Mouse (Mus musculus): Measurements from ENCODE around the gene B3gat1. TPM values are rescaled to one million over a fixed set of nuclear protein-coding genes. Genes with fewer than 3 reads are reported as not detected.

Gene B3gat1
- polyA plus RNA-seq, 1 experiment from 2014 or later: 0.04 TPM

DNA sequence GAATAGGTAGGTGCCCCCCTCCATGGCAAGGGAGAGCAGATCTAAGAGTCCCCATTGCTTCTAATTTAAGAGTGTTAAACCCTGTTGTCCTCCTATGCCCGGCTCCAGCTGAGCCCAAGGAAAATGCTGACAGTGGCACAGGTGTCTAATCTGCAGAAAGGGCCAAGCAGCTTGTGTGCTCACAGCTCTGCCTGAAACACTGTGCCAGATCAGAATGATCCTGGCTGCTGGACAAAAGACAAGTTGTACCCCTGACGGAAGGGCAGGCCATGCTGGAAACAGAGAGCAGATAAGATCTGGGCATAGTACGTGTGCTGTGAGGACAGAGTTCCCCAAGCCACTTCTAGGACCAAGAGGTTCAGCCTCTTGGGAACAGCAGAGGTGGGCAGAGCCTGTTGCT lies 59.3 kb downstream of the B3gat1 start:
- Histone ChIP-seq H3K9ac (ENCODE audit: low read depth, low read length) (no peak overlapping the region), H3K36me3 (ENCODE audit: control insufficient read depth, insufficient read depth, low read length) (no peaks in the 10 kb centered on the region), H3K4me1 (ENCODE audit: control insufficient read depth, insufficient read depth, low read length) (no peaks in the 10 kb centered on the region), H3K4me2 (no peak overlapping the region), H3K27me3 (ENCODE audit: control insufficient read depth, insufficient read depth, low read length) (no peaks in the 10 kb centered on the region), H3K27ac (ENCODE audit: low read depth, low read length) (no peak overlapping the region), H3K9me3 (replicated peaks; ENCODE audit: control insufficient read depth, low read length) (no peaks in the 10 kb centered on the region), H3K4me3 (ENCODE audit: low read depth, low read length) (no peak overlapping the region)
- 55% methylated on average over 3 of the region's 3 CpGs for WGBS (ENCODE audit: insufficient replicate concordance)
- ATAC-seq (replicated peaks; ENCODE audit: insufficient number of reproducible peaks, low FRiP score, low TSS enrichment): no peak

DNA sequence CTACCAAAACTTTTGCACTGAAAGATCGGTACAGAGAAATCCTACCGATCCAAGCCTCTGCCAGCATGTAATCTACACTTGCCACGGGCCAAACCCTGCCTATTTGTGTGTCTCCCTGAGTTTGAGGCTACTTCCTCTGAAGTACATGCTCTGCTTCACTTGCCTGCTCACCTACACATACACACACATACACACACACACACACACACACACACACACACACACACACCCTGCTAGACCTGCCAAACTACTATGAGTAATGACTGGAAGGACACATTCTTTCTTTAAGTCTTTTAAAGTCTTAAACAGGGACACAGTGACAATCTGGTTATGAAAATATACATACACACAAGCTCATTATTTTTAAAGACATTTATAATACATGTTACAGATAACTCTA lies 64.7 kb downstream of the B3gat1 start:
- H3K27me3 ChIP-seq (ENCODE audit: control insufficient read depth, insufficient read depth, low read length): no peaks in the 10 kb centered on the region
- no peak for ATAC-seq (replicated peaks; ENCODE audit: insufficient number of reproducible peaks, low FRiP score, low TSS enrichment)
- no peak overlapping the region for H3K4me2 ChIP-seq
- no peak overlapping the region for H3K27ac ChIP-seq (ENCODE audit: low read depth, low read length)
- 89% methylated on average over 3 of the region's 3 CpGs for WGBS (ENCODE audit: insufficient replicate concordance)
- H3K36me3 ChIP-seq (ENCODE audit: control insufficient read depth, insufficient read depth, low read length): no peaks in the 10 kb centered on the region
- H3K9ac ChIP-seq (ENCODE audit: low read depth, low read length): no peak overlapping the region
- H3K4me3 ChIP-seq (ENCODE audit: low read depth, low read length): no peak overlapping the region
- no peaks in the 10 kb centered on the region for H3K4me1 ChIP-seq (ENCODE audit: control insufficient read depth, insufficient read depth, low read length)
- H3K9me3 ChIP-seq (replicated peaks; ENCODE audit: control insufficient read depth, low read length): no peaks in the 10 kb centered on the region

DNA sequence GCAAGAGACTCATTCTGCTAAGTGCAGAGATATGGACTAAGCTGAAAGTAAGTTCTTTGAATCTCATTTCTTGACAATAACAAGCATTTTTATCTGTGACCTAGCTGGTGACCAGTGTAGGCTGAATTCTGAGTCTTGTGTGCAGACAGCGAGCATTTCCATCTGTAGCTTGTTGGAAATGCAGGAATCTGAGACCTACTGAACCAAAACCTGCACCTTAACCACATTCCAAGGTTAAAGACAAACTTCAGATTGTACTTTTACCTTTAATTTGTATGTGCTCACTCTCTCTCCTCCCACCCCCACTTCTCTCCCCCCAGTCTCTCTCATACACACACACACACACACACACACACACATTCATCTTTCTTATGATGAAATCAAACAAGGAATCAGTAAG lies 65.2 kb downstream of the B3gat1 start:
- 88% methylated on average over 1 of the region's 1 CpGs for WGBS (ENCODE audit: insufficient replicate concordance)
- Histone ChIP-seq H3K4me3 (ENCODE audit: low read depth, low read length) (no peak overlapping the region), H3K27me3 (ENCODE audit: control insufficient read depth, insufficient read depth, low read length) (no peaks in the 10 kb centered on the region), H3K9me3 (replicated peaks; ENCODE audit: control insufficient read depth, low read length) (no peaks in the 10 kb centered on the region), H3K4me1 (ENCODE audit: control insufficient read depth, insufficient read depth, low read length) (no peaks in the 10 kb centered on the region), H3K4me2 (no peak overlapping the region), H3K9ac (ENCODE audit: low read depth, low read length) (no peak overlapping the region), H3K27ac (ENCODE audit: low read depth, low read length) (no peak overlapping the region), H3K36me3 (ENCODE audit: control insufficient read depth, insufficient read depth, low read length) (no peaks in the 10 kb centered on the region)
- no peak for ATAC-seq (replicated peaks; ENCODE audit: insufficient number of reproducible peaks, low FRiP score, low TSS enrichment)

DNA sequence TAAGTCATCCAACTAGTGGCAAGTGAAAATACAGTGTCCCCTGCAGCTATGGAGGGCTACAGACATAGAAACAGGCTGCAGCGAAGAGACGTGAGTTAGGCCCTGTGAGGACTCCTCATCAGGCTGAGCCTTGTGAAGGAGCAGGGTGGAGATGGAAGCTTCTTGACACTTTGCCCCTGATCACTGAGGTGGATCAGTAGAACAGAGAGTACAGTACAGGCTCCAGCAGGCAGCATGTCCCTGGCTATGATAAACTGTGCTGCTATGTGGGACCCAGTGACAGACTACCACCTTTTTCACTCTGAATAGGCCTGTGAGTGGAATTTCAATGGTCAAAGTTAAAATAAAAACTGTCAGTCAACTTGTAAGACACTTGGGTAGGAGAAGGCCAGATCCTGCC lies 66.8 kb downstream of the B3gat1 start:
- Histone ChIP-seq H3K4me1 (ENCODE audit: control insufficient read depth, insufficient read depth, low read length) (no peaks in the 10 kb centered on the region), H3K27ac (ENCODE audit: low read depth, low read length) (no peak overlapping the region), H3K4me3 (ENCODE audit: low read depth, low read length) (no peak overlapping the region), H3K36me3 (ENCODE audit: control insufficient read depth, insufficient read depth, low read length) (no peaks in the 10 kb centered on the region), H3K27me3 (ENCODE audit: control insufficient read depth, insufficient read depth, low read length) (no peaks in the 10 kb centered on the region), H3K4me2 (no peak overlapping the region), H3K9ac (ENCODE audit: low read depth, low read length) (no peak overlapping the region), H3K9me3 (replicated peaks; ENCODE audit: control insufficient read depth, low read length) (no peaks in the 10 kb centered on the region)
- no peak for ATAC-seq (replicated peaks; ENCODE audit: insufficient number of reproducible peaks, low FRiP score, low TSS enrichment)
- WGBS (ENCODE audit: insufficient replicate concordance): 85% methylated on average over 2 of the region's 2 CpGs

DNA sequence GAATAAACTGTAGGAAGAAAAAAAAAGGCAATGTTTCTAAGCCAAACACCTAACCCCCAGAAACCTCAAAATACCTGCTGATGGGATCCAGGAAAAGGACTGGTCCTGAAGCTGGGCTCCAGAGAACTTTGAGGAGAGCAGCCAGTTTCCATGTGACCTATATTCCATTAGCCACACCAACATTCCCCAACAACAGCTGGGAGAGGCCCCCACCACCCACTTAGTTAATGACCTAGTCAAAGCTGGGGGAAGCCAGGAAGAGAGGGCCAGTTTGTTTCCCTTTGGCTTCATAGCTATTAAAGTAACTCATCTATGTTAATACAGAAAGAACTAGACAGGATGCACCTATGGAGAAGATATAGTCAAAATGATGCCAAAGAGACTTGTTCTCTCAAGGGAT lies 70.8 kb downstream of the B3gat1 start:
- H3K27me3 ChIP-seq (ENCODE audit: control insufficient read depth, insufficient read depth, low read length): no peaks in the 10 kb centered on the region
- H3K9me3 ChIP-seq (replicated peaks; ENCODE audit: control insufficient read depth, low read length): no peaks in the 10 kb centered on the region
- H3K9ac ChIP-seq (ENCODE audit: low read depth, low read length): no peak overlapping the region
- no peaks in the 10 kb centered on the region for H3K4me1 ChIP-seq (ENCODE audit: control insufficient read depth, insufficient read depth, low read length)
- no peak overlapping the region for H3K4me2 ChIP-seq
- no peak overlapping the region for H3K4me3 ChIP-seq (ENCODE audit: low read depth, low read length)
- no peaks in the 10 kb centered on the region for H3K36me3 ChIP-seq (ENCODE audit: control insufficient read depth, insufficient read depth, low read length)
- no peak overlapping the region for H3K27ac ChIP-seq (ENCODE audit: low read depth, low read length)
- no peak for ATAC-seq (replicated peaks; ENCODE audit: insufficient number of reproducible peaks, low FRiP score, low TSS enrichment)

DNA sequence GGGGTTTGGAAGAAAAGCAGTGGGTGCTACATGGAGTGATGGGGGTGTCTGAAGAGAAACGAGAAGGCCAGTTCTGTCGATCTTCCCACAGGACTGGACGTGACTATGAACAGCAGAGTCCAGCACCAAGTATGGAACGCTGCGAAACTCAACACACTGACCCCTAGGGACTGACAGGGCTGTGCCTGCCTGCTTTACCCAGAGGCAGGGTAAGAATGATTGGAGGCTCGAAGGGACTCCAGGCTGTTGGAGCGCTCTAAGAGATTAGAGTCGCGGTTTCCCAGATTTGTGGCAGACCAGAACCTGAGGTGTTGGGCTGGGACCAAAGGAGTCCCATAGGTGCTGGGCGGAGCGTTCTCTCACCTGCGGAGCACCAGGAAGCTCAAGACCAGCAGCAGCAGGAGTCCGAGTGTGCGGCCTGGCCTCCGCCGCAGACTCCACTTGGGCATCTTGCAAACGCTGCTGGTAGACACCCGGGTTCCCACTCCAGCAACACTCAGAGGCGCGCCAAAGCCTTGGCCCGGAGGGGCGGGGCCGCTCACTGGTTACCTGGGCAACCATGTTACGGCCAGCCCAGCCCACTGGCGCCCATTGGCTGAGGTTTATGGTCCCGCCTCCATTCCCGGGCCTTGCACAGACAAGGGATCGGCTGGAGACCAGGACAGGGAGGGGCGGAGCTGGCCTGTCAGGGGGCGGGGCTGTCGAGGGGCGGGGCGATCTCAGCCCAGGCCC lies 72.6 kb downstream of the B3gat1 start, which contains the start of gene Glb1l2:
TSS of gene Glb1l2 (minus strand) at position 534 of the 732 bp plus-strand sequence.
- H3K27ac ChIP-seq (ENCODE audit: low read depth, low read length): peak within 1 kb of the TSS; percentile 54; the same call in 1 of the 2 replicates
- H3K27me3 ChIP-seq (ENCODE audit: control insufficient read depth, insufficient read depth, low read length): no peaks in the 10 kb centered on the region
- peak within 1 kb of the TSS; percentile 52 for H3K4me3 ChIP-seq (ENCODE audit: low read depth, low read length)
- H3K36me3 ChIP-seq (ENCODE audit: control insufficient read depth, insufficient read depth, low read length): no peaks in the 10 kb centered on the region
- H3K4me1 ChIP-seq (ENCODE audit: control insufficient read depth, insufficient read depth, low read length): no peaks in the 10 kb centered on the region
- H3K9me3 ChIP-seq (replicated peaks; ENCODE audit: control insufficient read depth, low read length): no peaks in the 10 kb centered on the region
- peak within 1 kb of the TSS; percentile 66 for H3K9ac ChIP-seq (ENCODE audit: low read depth, low read length)
- WGBS (ENCODE audit: insufficient replicate concordance): under 1% methylated on average over 33 of the region's 33 CpGs
- ATAC-seq (replicated peaks; ENCODE audit: insufficient number of reproducible peaks, low FRiP score, low TSS enrichment): peak; percentile 100
- H3K4me2 ChIP-seq: peak within 1 kb of the TSS; percentile 85

DNA sequence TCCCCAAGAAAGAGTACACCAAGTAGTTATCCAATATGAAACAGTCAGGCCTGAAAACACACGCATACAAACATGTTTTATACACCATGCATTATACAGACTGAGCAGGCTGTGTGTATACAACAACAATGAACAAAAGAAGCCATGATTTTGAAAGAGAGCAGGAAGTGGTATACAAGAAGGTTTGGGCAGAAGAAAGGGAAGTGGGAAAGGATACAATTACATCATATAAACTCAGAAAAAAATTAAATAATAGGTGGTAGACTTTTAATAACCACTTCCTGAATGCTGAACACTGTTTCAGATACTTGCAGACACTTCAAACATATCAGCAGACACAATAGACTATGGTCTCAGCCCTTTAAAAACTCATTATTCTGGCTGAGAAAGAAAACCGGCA lies 75.2 kb downstream of the B3gat1 start:
- no peak for ATAC-seq (replicated peaks; ENCODE audit: insufficient number of reproducible peaks, low FRiP score, low TSS enrichment)
- Histone ChIP-seq H3K4me1 (ENCODE audit: control insufficient read depth, insufficient read depth, low read length) (no peaks in the 10 kb centered on the region), H3K27ac (ENCODE audit: low read depth, low read length) (no peak overlapping the region), H3K9me3 (replicated peaks; ENCODE audit: control insufficient read depth, low read length) (no peaks in the 10 kb centered on the region), H3K9ac (ENCODE audit: low read depth, low read length) (no peak overlapping the region), H3K4me3 (ENCODE audit: low read depth, low read length) (no peak overlapping the region), H3K36me3 (ENCODE audit: control insufficient read depth, insufficient read depth, low read length) (no peaks in the 10 kb centered on the region), H3K4me2 (no peak overlapping the region), H3K27me3 (ENCODE audit: control insufficient read depth, insufficient read depth, low read length) (no peaks in the 10 kb centered on the region)
- 82% methylated on average over 2 of the region's 2 CpGs for WGBS (ENCODE audit: insufficient replicate concordance)

Other genes starting within 250 kb of the B3gat1 start
- 1.2 and 1.3 TPM in 2 replicates for gene Glb1l2, start 72.7 kb downstream of the B3gat1 start, polyA plus RNA-seq (2014; fragmentation: Nextera tagmentation; extraction: Ambion mirVana)
- not detected in 2 replicates for gene Glb1l3, start 127.2 kb downstream of the B3gat1 start, polyA plus RNA-seq (2014; fragmentation: Nextera tagmentation; extraction: Ambion mirVana)
- 0.08 and 0.16 TPM in 2 replicates for gene Gm1110, start 189.4 kb downstream of the B3gat1 start, polyA plus RNA-seq (2014; fragmentation: Nextera tagmentation; extraction: Ambion mirVana)

Measured in heart, embryonic 11.5 days (tissue).